Mouse (Mus musculus) brain, embryonic 14.5 days (tissue): Measurements from ENCODE around the gene Proca1.

Experiments used
- CTCF ChIP-seq: fragments of 200-500 bp; IDR thresholded peaks from 2 replicates; pipeline ENCODE4 v1.5.1; 2012; ENCODE audit warnings: inconsistent platforms, mild to moderate bottlenecking, moderate library complexity, borderline replicate concordance; ENCODE audit not compliant: insufficient read depth, insufficient read length; ENCODE audit errors: extremely low read depth
- POLR2A ChIP-seq: fragments of 200-500 bp; IDR thresholded peaks from 2 replicates; pipeline ENCODE4 v1.6.1; 2012; ENCODE audit warnings: mild to moderate bottlenecking, inconsistent platforms, borderline replicate concordance; ENCODE audit not compliant: poor library complexity, insufficient read depth, insufficient read length, severe bottlenecking; ENCODE audit errors: extremely low read depth

DNA sequence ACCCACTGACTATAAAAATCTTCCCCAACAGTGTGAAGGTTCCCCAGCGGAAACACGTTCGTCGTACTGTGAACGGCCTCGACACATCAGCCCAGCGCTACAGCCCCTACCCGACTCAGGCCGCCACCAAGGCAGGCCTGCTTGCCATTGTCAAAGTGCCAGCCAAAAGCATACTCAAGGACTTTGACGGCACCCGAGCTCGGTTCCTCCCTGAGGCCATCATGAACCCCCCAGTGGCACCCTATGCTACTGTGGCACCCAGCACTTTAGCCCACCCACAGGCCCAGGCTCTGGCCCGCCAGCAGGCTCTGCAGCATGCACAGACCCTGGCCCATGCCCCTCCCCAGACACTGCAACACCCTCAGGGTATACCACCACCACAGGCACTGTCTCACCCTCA lies 39.4 kb upstream of the Proca1 start:
- no peak for TF ChIP-seq CTCF
- TF ChIP-seq POLR2A = no peak
